Mouse (Mus musculus): ENCODE results near the gene Slc25a38. TPM values are rescaled to one million over a fixed set of nuclear protein-coding genes. Genes with fewer than 3 reads are reported as not detected.
A peak's percentile ranks its signal among the peaks of the same experiment; 100 is the strongest.
"Not testable (repeated sequence)": the region's sequence is repeated elsewhere in the genome, so short reads cannot be mapped to it uniquely, and the experiment has no call there.

Slc25a38 gene
- polyA plus RNA-seq, 1 experiment from 2014 or later: 138 TPM

DNA sequence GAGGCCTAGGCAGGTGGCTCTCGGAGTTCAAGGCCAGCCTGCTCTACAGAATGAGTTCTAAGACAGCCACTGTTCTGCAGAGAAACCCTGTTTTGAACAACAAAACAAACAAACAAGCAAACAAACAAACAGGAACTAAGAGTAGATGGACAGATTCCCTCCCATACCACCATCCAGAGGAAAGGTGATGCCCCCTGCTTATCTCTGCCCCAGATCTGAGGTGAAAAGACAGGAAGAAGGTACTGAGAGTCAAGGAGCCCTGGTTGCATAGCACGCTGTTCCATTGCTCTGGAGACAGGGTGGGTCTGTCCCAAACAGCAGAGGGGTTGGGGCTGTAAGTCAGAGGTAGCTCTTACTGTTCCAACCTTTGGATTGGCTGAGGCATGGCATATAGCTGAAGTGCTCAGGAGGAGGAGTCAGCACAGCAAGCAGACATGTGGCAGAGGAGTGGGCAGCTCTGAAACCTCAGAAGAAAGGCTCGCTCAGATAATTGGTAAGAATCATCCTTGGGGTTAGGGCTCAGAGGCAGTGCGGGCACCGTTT, 18.4 kb upstream of the Slc25a38 start, which contains the start of gene Ccr8:
Gene Ccr8, plus strand, starts transcription at position 419 of the 543 bp plus-strand sequence.
- no peak for DNase-seq (ENCODE audit: low spot score)
- H3K9me3 ChIP-seq (ENCODE audit: control insufficient read depth, low read length): no peaks in the 10 kb centered on the region
- H3K9ac ChIP-seq (ENCODE audit: low read depth, low read length): no peak within 1 kb of the TSS
- H3K27ac ChIP-seq (ENCODE audit: low read depth, low read length): no peak within 1 kb of the TSS
- no peaks in the 10 kb centered on the region for H3K27me3 ChIP-seq (replicated peaks; ENCODE audit: control insufficient read depth, insufficient read depth, low read length)
- ATAC-seq (replicated peaks; ENCODE audit: low FRiP score): no peak
- no peaks in the 10 kb centered on the region for H3K36me3 ChIP-seq (ENCODE audit: control insufficient read depth, insufficient read depth, low read length)
- 74% methylated on average over 5 of the region's 5 CpGs for WGBS
- H3K4me1 ChIP-seq (replicated peaks; ENCODE audit: control insufficient read depth, insufficient read depth, low read length): no peaks in the 10 kb centered on the region
- no peak within 1 kb of the TSS for H3K4me3 ChIP-seq (ENCODE audit: low read depth, low read length)
- H3K4me2 ChIP-seq: no peak within 1 kb of the TSS

DNA sequence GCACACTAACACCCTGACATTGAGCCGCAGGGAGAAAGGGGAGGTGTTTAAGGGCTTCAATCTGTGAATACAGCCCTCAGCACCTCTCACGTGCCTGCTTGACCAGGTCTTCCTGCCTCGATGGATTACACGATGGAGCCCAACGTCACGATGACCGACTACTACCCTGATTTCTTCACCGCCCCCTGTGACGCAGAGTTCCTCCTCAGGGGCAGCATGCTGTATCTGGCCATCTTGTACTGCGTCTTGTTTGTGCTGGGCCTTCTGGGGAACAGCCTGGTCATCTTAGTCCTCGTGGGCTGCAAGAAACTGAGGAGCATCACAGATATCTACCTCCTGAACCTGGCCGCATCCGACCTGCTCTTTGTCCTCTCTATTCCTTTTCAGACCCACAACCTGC, 16.5 kb upstream of the Slc25a38 start:
- 87% methylated on average over 13 of the region's 13 CpGs for WGBS
- ATAC-seq (replicated peaks; ENCODE audit: low FRiP score): no peak
- no peaks in the 10 kb centered on the region for H3K4me1 ChIP-seq (replicated peaks; ENCODE audit: control insufficient read depth, insufficient read depth, low read length)
- H3K27ac ChIP-seq (ENCODE audit: low read depth, low read length): no peak overlapping the region
- no peaks in the 10 kb centered on the region for H3K9me3 ChIP-seq (ENCODE audit: control insufficient read depth, low read length)
- no peaks in the 10 kb centered on the region for H3K27me3 ChIP-seq (replicated peaks; ENCODE audit: control insufficient read depth, insufficient read depth, low read length)
- DNase-seq (ENCODE audit: low spot score): no peak
- no peak overlapping the region for H3K4me2 ChIP-seq
- H3K36me3 ChIP-seq (ENCODE audit: control insufficient read depth, insufficient read depth, low read length): no peaks in the 10 kb centered on the region
- no peak overlapping the region for H3K9ac ChIP-seq (ENCODE audit: low read depth, low read length)
- no peak overlapping the region for H3K4me3 ChIP-seq (ENCODE audit: low read depth, low read length)

DNA sequence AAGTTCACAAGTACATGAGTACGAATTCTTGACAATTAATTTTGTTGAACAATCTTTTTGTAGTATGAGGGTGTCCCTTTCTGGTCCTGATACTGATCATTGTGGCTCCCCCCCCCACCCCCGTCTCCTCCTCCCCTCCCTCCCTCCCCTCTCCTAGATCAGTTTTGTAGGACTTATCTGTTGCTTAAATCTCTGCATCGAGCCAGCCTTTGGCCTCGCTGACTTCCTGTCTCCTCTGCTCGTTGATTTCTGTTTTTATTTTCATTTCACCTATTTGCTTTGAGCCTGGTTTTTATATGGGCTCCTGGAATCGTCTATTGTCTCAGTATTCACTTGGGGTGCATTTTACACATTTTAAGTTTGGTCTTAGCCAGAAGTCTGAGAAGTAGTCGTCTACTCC, 14.3 kb upstream of the Slc25a38 start:
- no peaks in the 10 kb centered on the region for H3K4me1 ChIP-seq (replicated peaks; ENCODE audit: control insufficient read depth, insufficient read depth, low read length)
- ATAC-seq (replicated peaks; ENCODE audit: low FRiP score) (no peak), DNase-seq (ENCODE audit: low spot score) (no peak)
- H3K4me3 ChIP-seq (ENCODE audit: low read depth, low read length): no peak overlapping the region
- H3K4me2 ChIP-seq: no peak overlapping the region
- no peak overlapping the region for H3K27ac ChIP-seq (ENCODE audit: low read depth, low read length)
- no peaks in the 10 kb centered on the region for H3K9me3 ChIP-seq (ENCODE audit: control insufficient read depth, low read length)
- WGBS: 50% methylated on average over 7 of the region's 7 CpGs
- no peak overlapping the region for H3K9ac ChIP-seq (ENCODE audit: low read depth, low read length)
- H3K27me3 ChIP-seq (replicated peaks; ENCODE audit: control insufficient read depth, insufficient read depth, low read length): no peaks in the 10 kb centered on the region
- H3K36me3 ChIP-seq (ENCODE audit: control insufficient read depth, insufficient read depth, low read length): no peaks in the 10 kb centered on the region

- Histone ChIP-seq H3K27me3 (replicated peaks; ENCODE audit: control insufficient read depth, insufficient read depth, low read length) (no peaks in the 10 kb centered on the region), H3K4me2 (0 out of 2 replicates have a peak overlapping the region, but pooled peaks have one; percentile 8), H3K27ac (ENCODE audit: low read depth, low read length) (no peak overlapping the region), H3K4me1 (replicated peaks; ENCODE audit: control insufficient read depth, insufficient read depth, low read length) (no peaks in the 10 kb centered on the region), H3K9me3 (ENCODE audit: control insufficient read depth, low read length) (no peaks in the 10 kb centered on the region), H3K36me3 (ENCODE audit: control insufficient read depth, insufficient read depth, low read length) (no peaks in the 10 kb centered on the region), H3K4me3 (ENCODE audit: low read depth, low read length) (no peak overlapping the region), H3K9ac (ENCODE audit: low read depth, low read length) (no peak overlapping the region)
- DNase-seq (ENCODE audit: low spot score): no peak
- no peak for ATAC-seq (replicated peaks; ENCODE audit: low FRiP score)
- WGBS: 23% methylated on average over 7 of the region's 7 CpGs
These were observed 11.5 kb upstream of the Slc25a38 start for GRCm38 (mm10) chr9:120098682-120099081.

GRCm38 (mm10) chr9:120099304-120099703, 10.9 kb upstream of the Slc25a38 start:
- Histone ChIP-seq H3K27me3 (replicated peaks; ENCODE audit: control insufficient read depth, insufficient read depth, low read length) (no peaks in the 10 kb centered on the region), H3K36me3 (ENCODE audit: control insufficient read depth, insufficient read depth, low read length) (no peaks in the 10 kb centered on the region), H3K27ac (ENCODE audit: low read depth, low read length) (no peak overlapping the region), H3K4me2 (no peak overlapping the region), H3K4me1 (replicated peaks; ENCODE audit: control insufficient read depth, insufficient read depth, low read length) (no peaks in the 10 kb centered on the region), H3K9ac (ENCODE audit: low read depth, low read length) (no peak overlapping the region), H3K9me3 (ENCODE audit: control insufficient read depth, low read length) (no peaks in the 10 kb centered on the region), H3K4me3 (ENCODE audit: low read depth, low read length) (no peak overlapping the region)
- ATAC-seq (replicated peaks; ENCODE audit: low FRiP score): no peak
- 81% methylated on average over 8 of the region's 8 CpGs for WGBS
- DNase-seq (ENCODE audit: low spot score): no peak

- H3K9me3 ChIP-seq (ENCODE audit: control insufficient read depth, low read length): no peaks in the 10 kb centered on the region
- no peak overlapping the region for H3K27ac ChIP-seq (ENCODE audit: low read depth, low read length)
- no peak overlapping the region for H3K9ac ChIP-seq (ENCODE audit: low read depth, low read length)
- 82% methylated on average over 2 of the region's 2 CpGs for WGBS
- no peaks in the 10 kb centered on the region for H3K27me3 ChIP-seq (replicated peaks; ENCODE audit: control insufficient read depth, insufficient read depth, low read length)
- DNase-seq (ENCODE audit: low spot score) (no peak), ATAC-seq (replicated peaks; ENCODE audit: low FRiP score) (no peak)
- H3K4me3 ChIP-seq (ENCODE audit: low read depth, low read length): no peak overlapping the region
- no peaks in the 10 kb centered on the region for H3K36me3 ChIP-seq (ENCODE audit: control insufficient read depth, insufficient read depth, low read length)
- H3K4me1 ChIP-seq (replicated peaks; ENCODE audit: control insufficient read depth, insufficient read depth, low read length): no peaks in the 10 kb centered on the region
- H3K4me2 ChIP-seq: no peak overlapping the region
These were observed 9.0 kb upstream of the Slc25a38 start for GRCm38 (mm10) chr9:120101165-120101564.

GRCm38 (mm10) chr9:120108953-120109352, 1.2 kb upstream of the Slc25a38 start:
- not testable (repeated sequence) for H3K36me3 ChIP-seq (ENCODE audit: control insufficient read depth, insufficient read depth, low read length); H3K27ac ChIP-seq (ENCODE audit: low read depth, low read length); DNase-seq (ENCODE audit: low spot score); H3K27me3 ChIP-seq (replicated peaks; ENCODE audit: control insufficient read depth, insufficient read depth, low read length); H3K9ac ChIP-seq (ENCODE audit: low read depth, low read length); H3K9me3 ChIP-seq (ENCODE audit: control insufficient read depth, low read length); H3K4me2 ChIP-seq; ATAC-seq (replicated peaks; ENCODE audit: low FRiP score); H3K4me3 ChIP-seq (ENCODE audit: low read depth, low read length)
- H3K4me1 ChIP-seq (replicated peaks; ENCODE audit: control insufficient read depth, insufficient read depth, low read length): peaks cover 15% of the 10 kb centered on the region
- WGBS: 89% methylated on average over 12 of the region's 12 CpGs

- peaks cover 24% of the 10 kb centered on the region for H3K4me1 ChIP-seq (replicated peaks; ENCODE audit: control insufficient read depth, insufficient read depth, low read length)
- peak overlapping the region; percentile 67 for H3K4me3 ChIP-seq (ENCODE audit: low read depth, low read length)
- H3K36me3 ChIP-seq (ENCODE audit: control insufficient read depth, insufficient read depth, low read length): no peaks in the 10 kb centered on the region
- peak overlapping the region; percentile 67 for H3K9ac ChIP-seq (ENCODE audit: low read depth, low read length)
- no peak for ATAC-seq (replicated peaks; ENCODE audit: low FRiP score)
- DNase-seq (ENCODE audit: low spot score): no peak
- H3K9me3 ChIP-seq (ENCODE audit: control insufficient read depth, low read length): no peaks in the 10 kb centered on the region
- no peaks in the 10 kb centered on the region for H3K27me3 ChIP-seq (replicated peaks; ENCODE audit: control insufficient read depth, insufficient read depth, low read length)
- WGBS: 68% methylated on average over 15 of the region's 15 CpGs
- H3K4me2 ChIP-seq: peak overlapping the region; percentile 78
- H3K27ac ChIP-seq (ENCODE audit: low read depth, low read length): peak overlapping the region; percentile 99
These were observed 1.2 kb downstream of the Slc25a38 start for GRCm38 (mm10) chr9:120111156-120111945.

GRCm38 (mm10) chr9:120112472-120112871, 2.3 kb downstream of the Slc25a38 start:
- Histone ChIP-seq H3K4me2 (peak overlapping the region; percentile 60), H3K9me3 (ENCODE audit: control insufficient read depth, low read length) (no peaks in the 10 kb centered on the region), H3K27ac (ENCODE audit: low read depth, low read length) (peak overlapping the region; percentile 99), H3K27me3 (replicated peaks; ENCODE audit: control insufficient read depth, insufficient read depth, low read length) (no peaks in the 10 kb centered on the region), H3K36me3 (ENCODE audit: control insufficient read depth, insufficient read depth, low read length) (peaks cover 6% of the 10 kb centered on the region; the same call in 1 of the 2 replicates), H3K9ac (ENCODE audit: low read depth, low read length) (peak overlapping the region; percentile 64), H3K4me1 (replicated peaks; ENCODE audit: control insufficient read depth, insufficient read depth, low read length) (peaks cover 33% of the 10 kb centered on the region), H3K4me3 (ENCODE audit: low read depth, low read length) (peak overlapping the region; percentile 3)
- WGBS: 45% methylated on average over 6 of the region's 6 CpGs
- DNase-seq (ENCODE audit: low spot score) (no peak), ATAC-seq (replicated peaks; ENCODE audit: low FRiP score) (peak; percentile 38)

All from liver, embryonic 11.5 days (tissue).